In the genomic region with DNA sequence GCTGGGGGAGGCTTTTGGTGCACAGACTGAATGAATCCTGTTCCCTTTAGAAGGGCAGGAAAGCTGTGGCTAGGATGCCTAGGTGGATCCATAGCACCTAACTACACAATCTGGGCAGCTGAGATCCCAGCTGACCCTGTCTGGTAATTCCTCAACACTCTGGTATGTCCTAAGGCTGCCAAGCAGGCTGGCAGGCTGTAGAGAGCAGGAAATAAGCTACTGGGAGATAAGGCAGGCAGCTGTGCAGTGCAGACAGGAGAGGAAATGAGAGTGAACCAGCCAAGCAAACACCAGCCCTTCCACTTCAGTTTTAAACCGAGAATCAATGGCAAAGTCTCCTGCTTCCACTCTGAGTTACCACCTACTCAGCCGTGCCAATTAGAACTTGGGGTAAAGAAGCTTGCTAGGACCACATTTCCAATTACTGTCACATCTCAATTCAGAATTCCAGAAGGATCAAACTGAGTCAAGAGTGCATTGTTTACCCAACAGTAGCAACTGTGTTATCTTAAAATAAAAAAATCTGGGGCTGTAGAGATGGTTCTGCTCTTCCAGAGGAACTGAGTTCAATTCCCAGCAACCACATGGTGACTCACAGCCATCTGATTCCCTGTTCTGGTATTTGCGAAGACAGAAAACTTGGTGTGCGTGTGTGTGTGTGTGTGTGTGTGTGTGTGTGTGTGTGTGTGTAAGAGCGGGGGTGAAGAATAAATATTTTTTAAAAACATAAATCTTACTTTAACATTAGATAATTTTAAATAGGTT, we compare ENCODE assay signal across 8 mouse cellular contexts.
A peak's percentile ranks its signal among the peaks of the same experiment; 100 is the strongest.
DNase-seq lines count a peak whose midpoint lies in the region; ATAC-seq and TF ChIP-seq lines count a peak whose summit lies in the region.

No protein-coding gene starts in this region.

- no peak for DNase-seq in neural tube, embryonic 10.5 days (ENCODE audit: extremely low spot score, low spot score)
- DNase-seq in adipocyte (ENCODE audit: low spot score) (peak; percentile 93), liver (peak; percentile 20)
- peak; percentile 58 for DNase-seq in gastrocnemius, postnatal 25 days
- no peak for DNase-seq in testis, postnatal 10 days (ENCODE audit: low spot score)

- H3K4me1 ChIP-seq in neural tube, embryonic 13.5 days (replicated peaks): peaks cover 15% of the 10 kb centered on the region
- peaks cover 7% of the 10 kb centered on the region for H3K4me1 ChIP-seq in intestine, embryonic 15.5 days (replicated peaks)
- peaks cover 8% of the 10 kb centered on the region for H3K4me1 ChIP-seq in small intestine, adult 2 months (ENCODE audit: control insufficient read depth, insufficient read depth, insufficient read length, low read length)

- no peak overlapping the region for H3K4me3 ChIP-seq in neural tube, embryonic 13.5 days
- H3K4me3 ChIP-seq in intestine, embryonic 15.5 days (replicated peaks): no peak overlapping the region
- H3K4me3 ChIP-seq in small intestine, adult 2 months (ENCODE audit: low read depth, low read length): no peak overlapping the region

- H3K9ac ChIP-seq in neural tube, embryonic 13.5 days: no peak overlapping the region
- no peak overlapping the region for H3K9ac ChIP-seq in intestine, embryonic 15.5 days

- no peaks in the 10 kb centered on the region for H3K27me3 ChIP-seq in neural tube, embryonic 13.5 days
- no peaks in the 10 kb centered on the region for H3K27me3 ChIP-seq in intestine, embryonic 15.5 days (replicated peaks)
- no peaks in the 10 kb centered on the region for H3K27me3 ChIP-seq in small intestine, adult 2 months (ENCODE audit: control insufficient read depth, insufficient read depth, low read length)

- H3K9me3 ChIP-seq in neural tube, embryonic 13.5 days: no peaks in the 10 kb centered on the region
- H3K9me3 ChIP-seq in intestine, embryonic 15.5 days: no peaks in the 10 kb centered on the region

- TF ChIP-seq CTCF in small intestine, adult 2 months (IDR thresholded peaks at IDR 0.05; ENCODE audit: extremely low read depth, insufficient read length, insufficient replicate concordance, low read depth, low read length): no peak

- TF ChIP-seq POLR2A in small intestine, adult 2 months (IDR thresholded peaks at IDR 0.05; ENCODE audit: low read depth, low read length): no peak

- WGBS in neural tube, embryonic 13.5 days: 71% methylated on average over 5 of the region's 5 CpGs
- WGBS in intestine, embryonic 15.5 days: 56% methylated on average over 5 of the region's 5 CpGs
- 35% methylated on average over 5 of the region's 5 CpGs for WGBS in small intestine, adult 2 months

- no peak overlapping the region for H3K4me2 ChIP-seq in neural tube, embryonic 13.5 days
- H3K4me2 ChIP-seq in intestine, embryonic 15.5 days (replicated peaks): no peak overlapping the region

- H3K36me3 ChIP-seq in neural tube, embryonic 13.5 days: peaks cover 18% of the 10 kb centered on the region
- H3K36me3 ChIP-seq in intestine, embryonic 15.5 days: no peaks in the 10 kb centered on the region
- no peaks in the 10 kb centered on the region for H3K36me3 ChIP-seq in small intestine, adult 2 months (ENCODE audit: control insufficient read depth, insufficient read depth, low read length)

- peak overlapping the region; percentile 34 for H3K27ac ChIP-seq in neural tube, embryonic 13.5 days (replicated peaks)
- peak overlapping the region; percentile 56; the same call in 1 of the 2 replicates for H3K27ac ChIP-seq in intestine, embryonic 15.5 days
- peak overlapping the region; percentile 73 for H3K27ac ChIP-seq in small intestine, adult 2 months (ENCODE audit: insufficient read depth, low read depth, low read length)

- no peak for ATAC-seq in neural tube, embryonic 13.5 days (ENCODE audit: low read depth)
- peak; percentile 95 for ATAC-seq in intestine, embryonic 15.5 days

Comparison
In these comparisons a context has a peak if more than half of its experiments do, and no peak if none do; other contexts are left out.
1. DNase-seq: peak in adipocyte (single experiment), gastrocnemius, postnatal 25 days (single experiment) and liver (single experiment); none in neural tube, embryonic 10.5 days (single experiment) and testis, postnatal 10 days (single experiment).
2. Peak in every context shown above with its lines, with median percentiles within 50 percentile points of each other: H3K27ac ChIP-seq.